Mouse (Mus musculus) left cerebral cortex, postnatal 25 days (tissue): ENCODE results near the gene Olfr1493-ps1. TPM values are rescaled to one million over a fixed set of nuclear protein-coding genes. Genes with fewer than 3 reads are reported as not detected.

ENCODE experiments used
- DNase-seq, 2 experiments: peaks; one replicate each; pipeline ENCODE4 v3.0.0; 2022; ENCODE audit warnings: low spot score in 2 of 2, mixed read lengths in 1 of 2
- intact Hi-C: fragments of 180-260 bp; cut with DNase I; formaldehyde crosslinking; loops from one replicate; pipeline ENCODE4 v1.15.1; 2025
- total RNA-seq, 2 experiments: library from RNA; stranded (reverse); gene quantifications; 2 replicates each; pipeline ENCODE4 v1.2.3; 2021

Olfr1493-ps1 gene
- not detected for total RNA-seq

GRCm38 (mm10) chr19:13722978-13723377, at the start of gene Olfr1493-ps1:
TSS of gene Olfr1493-ps1 (plus strand) at chr19:13723278.
- intact Hi-C loops, result no loop called here
- no peak for DNase-seq

GRCm38 (mm10) chr19:13696968-13697367, 26.1 kb upstream of the Olfr1493-ps1 start, which contains the start of gene Olfr1491:
TSS of gene Olfr1491 (plus strand) at chr19:13697268.
- intact Hi-C loops, result no loop called here

GRCm38 (mm10) chr19:13739428-13739827, 16.4 kb downstream of the Olfr1493-ps1 start, which contains the start of gene Olfr1494:
TSS of gene Olfr1494 (plus strand) at chr19:13739728.
- DNase-seq, result no peak
- intact Hi-C loops, result no loop called here

More at GRCm38 (mm10) chr19:13696968-13697367, 26.1 kb upstream of the Olfr1493-ps1 start, which contains the start of gene Olfr1491:
- DNase-seq, result no peak

- no peak for DNase-seq
- intact Hi-C loops, result loop anchor here (10.0 kb wide), 1 partner anchor 145 kb away; the partner anchor contains the start of gene Olfr1504
Measured at GRCm38 (mm10) chr19:13749366-13749765, 26.3 kb downstream of the Olfr1493-ps1 start.

GRCm38 (mm10) chr19:13764306-13764705, 41.2 kb downstream of the Olfr1493-ps1 start, which contains the start of gene Olfr1495:
TSS of gene Olfr1495 (plus strand) at chr19:13764606.
- DNase-seq, result no peak
- intact Hi-C loops, result no loop called here

- DNase-seq, result no peak
- intact Hi-C loops, result no loop called here
Measured at GRCm38 (mm10) chr19:13768565-13769276, 45.6 kb downstream of the Olfr1493-ps1 start.

- intact Hi-C loops, result no loop called here
- DNase-seq, result no peak
Measured at GRCm38 (mm10) chr19:13777578-13777977, 54.5 kb downstream of the Olfr1493-ps1 start, which contains the start of gene Olfr1496. TSS of gene Olfr1496 (plus strand) at chr19:13777878.

Other genes with a start within 250 kb of the Olfr1493-ps1 start
- gene Olfr1475, start 243.1 kb upstream of the Olfr1493-ps1 start, total RNA-seq, result not detected
- not detected for gene Olfr1477, start 222.7 kb upstream of the Olfr1493-ps1 start, total RNA-seq
- not detected for gene Olfr1480, start 195.4 kb upstream of the Olfr1493-ps1 start, total RNA-seq
- not detected for gene Olfr1484, start 139.8 kb upstream of the Olfr1493-ps1 start, total RNA-seq
- gene Olfr1487, start 105.9 kb upstream of the Olfr1493-ps1 start, total RNA-seq, result not detected
- gene Olfr1489, start 91.7 kb upstream of the Olfr1493-ps1 start, total RNA-seq, result not detected
- not detected for gene Olfr1490, start 72.2 kb upstream of the Olfr1493-ps1 start, total RNA-seq
- not detected for gene Olfr1491, start 26.0 kb upstream of the Olfr1493-ps1 start, total RNA-seq
- not detected for gene Olfr1494, start 16.4 kb downstream of the Olfr1493-ps1 start, total RNA-seq
- gene Olfr1495, start 41.3 kb downstream of the Olfr1493-ps1 start, total RNA-seq, result not detected
- not detected for gene Olfr1496, start 54.6 kb downstream of the Olfr1493-ps1 start, total RNA-seq
- gene Olfr1497, start 74.9 kb downstream of the Olfr1493-ps1 start, total RNA-seq, result not detected
- gene Olfr1499, start 96.2 kb downstream of the Olfr1493-ps1 start, total RNA-seq, result not detected
- gene Olfr1500, start 107.2 kb downstream of the Olfr1493-ps1 start, total RNA-seq, result not detected
- not detected for gene Olfr1501, start 127.4 kb downstream of the Olfr1493-ps1 start, total RNA-seq
- not detected for gene Olfr1502, start 138.5 kb downstream of the Olfr1493-ps1 start, total RNA-seq
- not detected for gene Olfr1504, start 174.7 kb downstream of the Olfr1493-ps1 start, total RNA-seq
- not detected for gene Olfr1505, start 190.3 kb downstream of the Olfr1493-ps1 start, total RNA-seq